Mouse (Mus musculus): ENCODE data around the gene Ubald2.
"Not testable (repeated sequence)": the region's sequence is repeated elsewhere in the genome, so short reads cannot be mapped to it uniquely, and the experiment has no call there.

The Ubald2 gene

DNA sequence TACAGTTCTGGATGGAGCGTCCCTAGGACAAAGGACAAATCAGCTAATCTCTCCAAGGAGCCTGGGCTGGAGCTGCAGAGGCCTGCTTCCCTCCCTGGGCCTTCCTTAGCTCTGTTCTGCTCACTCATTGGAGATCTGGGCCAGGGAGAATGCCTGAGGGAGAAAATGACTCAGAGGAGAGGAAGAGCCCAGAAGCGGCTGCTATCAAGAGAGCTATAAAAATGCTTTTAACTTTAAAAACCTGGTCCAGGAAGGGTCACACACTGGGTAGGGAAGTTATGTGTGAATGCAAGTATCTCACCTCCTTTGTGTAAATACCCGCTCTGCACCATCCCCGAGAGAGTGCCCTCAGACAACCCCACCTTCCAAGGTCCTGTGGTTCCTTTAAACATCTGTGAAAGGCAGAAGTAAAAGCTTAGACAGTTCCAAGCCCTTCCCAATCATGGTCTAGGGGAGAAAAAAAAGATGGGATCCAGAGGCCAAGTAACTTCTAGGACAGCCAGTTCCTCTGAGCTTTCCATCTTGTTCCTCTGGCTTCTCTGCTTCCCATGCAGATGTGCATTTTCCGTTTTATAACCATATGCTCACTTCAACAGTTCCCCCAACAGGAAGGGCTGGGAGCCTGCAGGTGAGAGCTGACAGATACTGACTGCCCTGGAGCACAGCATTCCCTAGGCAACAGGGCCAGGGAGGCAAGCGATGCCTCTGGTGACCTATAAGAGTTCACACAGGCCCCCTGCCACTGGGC, 17.5 kb upstream of the Ubald2 start:
- no peak for DNase-seq

DNA sequence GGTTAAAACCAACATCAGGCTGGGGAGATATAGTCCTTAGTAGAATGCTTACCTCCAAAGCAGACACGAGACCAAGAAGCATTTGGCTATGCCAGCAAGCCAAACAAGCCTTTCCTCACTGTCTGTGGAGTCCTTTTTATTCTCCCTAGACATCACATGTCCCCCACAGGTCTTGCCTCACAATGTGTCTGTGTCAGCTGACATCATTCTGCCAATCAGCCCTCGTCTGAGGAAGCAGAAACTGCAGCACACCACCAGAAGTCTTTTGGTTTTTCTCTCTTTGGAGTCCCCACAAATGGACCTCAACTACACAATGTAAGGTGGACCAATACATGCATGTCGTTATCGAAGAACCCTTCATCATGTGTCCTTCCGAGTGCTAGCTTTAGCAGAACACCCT, 16.8 kb upstream of the Ubald2 start:
- no peak for DNase-seq

DNA sequence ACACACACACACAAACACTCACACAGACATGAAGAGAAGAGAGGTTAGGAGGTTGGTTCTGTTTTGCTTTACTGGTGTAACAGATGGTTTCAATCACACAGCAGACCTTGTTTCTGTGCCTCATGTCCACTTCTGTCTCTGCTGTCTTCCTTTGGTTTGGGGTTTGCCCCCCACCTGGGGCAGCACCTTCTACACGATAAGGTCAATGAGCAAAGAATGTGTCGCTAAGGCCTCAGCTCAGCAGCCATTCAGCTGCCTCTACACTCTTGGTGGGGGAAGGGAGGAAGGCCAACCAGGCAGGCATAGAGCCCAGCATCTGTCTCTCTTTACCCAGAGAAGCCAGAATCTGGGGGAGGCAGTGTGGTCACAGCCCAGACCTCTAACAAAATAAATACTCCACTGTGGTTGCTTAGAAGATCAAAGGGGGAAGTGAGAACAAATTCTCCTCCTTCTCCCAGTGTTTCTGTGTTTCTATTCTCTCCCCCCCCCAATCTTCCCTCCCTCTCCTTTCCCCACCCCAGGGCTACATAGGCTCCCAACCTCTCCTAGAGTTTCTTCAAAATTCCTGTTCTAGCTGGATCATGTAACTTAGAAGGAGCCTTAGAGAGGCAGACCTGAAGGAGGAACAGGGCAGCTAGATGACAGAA, 15.6 kb upstream of the Ubald2 start:
- DNase-seq: peak; percentile 60 to 66

DNA sequence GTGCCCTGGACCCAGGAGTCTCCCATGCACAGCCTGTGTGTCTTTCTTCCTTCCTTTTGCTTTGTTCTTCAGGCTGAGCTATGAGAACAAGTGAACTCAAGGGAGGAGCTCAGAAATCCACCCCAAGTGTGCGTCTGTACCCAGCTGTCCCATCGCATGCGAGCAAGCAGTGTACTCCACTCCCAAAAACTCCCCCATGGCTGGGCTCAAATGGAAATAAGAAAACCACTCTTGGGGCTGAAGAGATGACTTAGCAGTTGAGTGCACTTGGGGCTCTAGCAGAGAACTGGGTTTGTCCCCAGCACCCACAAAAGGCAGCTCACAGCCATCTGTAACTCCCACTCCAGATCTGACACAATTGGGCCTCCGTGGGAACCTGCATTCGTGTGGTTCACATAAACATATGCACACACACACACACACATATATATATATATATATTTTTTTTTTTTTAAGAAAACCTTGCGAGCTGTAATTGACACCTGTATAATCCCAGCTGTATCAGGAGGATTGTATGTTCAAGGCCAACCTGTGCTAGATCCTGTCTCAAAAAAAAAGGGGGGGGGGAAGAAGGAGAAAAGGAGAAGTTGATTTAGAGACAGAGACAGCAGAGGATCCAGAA, 14.9 kb upstream of the Ubald2 start:
- DNase-seq: no peak

DNA sequence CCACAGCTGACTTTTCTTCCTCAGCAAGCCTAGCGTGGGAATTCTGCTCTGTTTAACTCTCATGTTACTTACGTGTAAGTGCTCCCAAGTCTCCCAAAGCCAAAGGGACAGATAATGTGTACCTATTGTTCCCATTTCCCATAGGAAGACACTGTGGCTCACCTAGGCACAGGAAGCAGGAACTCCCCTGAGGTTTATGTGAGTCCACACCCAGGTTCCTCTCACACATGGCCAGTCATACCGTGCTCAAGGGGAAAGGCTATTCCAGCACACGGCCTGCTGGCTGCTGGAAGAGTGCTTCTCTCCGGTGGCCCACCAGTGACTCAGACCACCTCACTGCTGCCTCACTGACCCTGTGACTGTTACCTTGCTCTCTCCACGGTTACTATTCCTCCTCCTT, 12.8 kb upstream of the Ubald2 start:
- DNase-seq: no peak

DNA sequence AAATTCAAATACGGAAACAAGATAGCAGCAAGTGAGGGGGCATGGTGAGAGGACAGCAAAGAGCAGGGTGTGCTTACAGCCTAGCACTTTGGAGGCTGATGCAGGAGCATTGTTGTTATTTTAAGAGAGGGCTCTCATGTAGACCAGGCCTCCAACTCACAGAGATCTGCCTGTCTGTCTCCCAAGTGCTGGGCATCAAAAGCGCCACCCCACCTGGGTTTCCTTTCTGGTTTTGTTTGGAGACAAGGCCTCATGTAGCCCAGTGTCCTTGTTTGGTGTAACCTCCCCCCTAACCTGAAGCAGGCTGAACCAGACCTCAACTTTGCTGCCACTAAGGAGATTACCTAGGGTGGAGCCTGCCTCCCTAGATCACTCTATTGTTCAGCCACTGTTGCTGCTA, 11.3 kb upstream of the Ubald2 start:
- no peak for DNase-seq

DNA sequence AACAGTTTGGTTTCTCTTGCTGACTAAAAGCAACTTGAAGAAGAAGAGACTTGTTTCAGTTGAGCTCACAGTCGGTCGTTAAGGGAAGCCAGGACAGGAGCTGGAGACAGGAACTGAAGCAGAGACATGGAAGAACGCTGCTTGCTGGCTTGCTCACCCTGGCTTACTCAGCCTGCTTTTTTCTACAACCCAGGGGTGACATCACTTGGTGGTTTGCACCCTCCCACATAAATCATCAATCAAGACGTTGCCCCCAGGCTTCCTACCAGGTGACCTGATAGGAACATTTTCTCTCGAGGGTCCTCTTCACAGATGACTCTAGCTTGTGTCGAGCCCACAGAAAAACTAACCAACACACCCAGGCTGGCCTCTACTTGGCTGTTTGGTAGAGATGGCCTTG, 10.7 kb upstream of the Ubald2 start:
- no peak for DNase-seq

DNA sequence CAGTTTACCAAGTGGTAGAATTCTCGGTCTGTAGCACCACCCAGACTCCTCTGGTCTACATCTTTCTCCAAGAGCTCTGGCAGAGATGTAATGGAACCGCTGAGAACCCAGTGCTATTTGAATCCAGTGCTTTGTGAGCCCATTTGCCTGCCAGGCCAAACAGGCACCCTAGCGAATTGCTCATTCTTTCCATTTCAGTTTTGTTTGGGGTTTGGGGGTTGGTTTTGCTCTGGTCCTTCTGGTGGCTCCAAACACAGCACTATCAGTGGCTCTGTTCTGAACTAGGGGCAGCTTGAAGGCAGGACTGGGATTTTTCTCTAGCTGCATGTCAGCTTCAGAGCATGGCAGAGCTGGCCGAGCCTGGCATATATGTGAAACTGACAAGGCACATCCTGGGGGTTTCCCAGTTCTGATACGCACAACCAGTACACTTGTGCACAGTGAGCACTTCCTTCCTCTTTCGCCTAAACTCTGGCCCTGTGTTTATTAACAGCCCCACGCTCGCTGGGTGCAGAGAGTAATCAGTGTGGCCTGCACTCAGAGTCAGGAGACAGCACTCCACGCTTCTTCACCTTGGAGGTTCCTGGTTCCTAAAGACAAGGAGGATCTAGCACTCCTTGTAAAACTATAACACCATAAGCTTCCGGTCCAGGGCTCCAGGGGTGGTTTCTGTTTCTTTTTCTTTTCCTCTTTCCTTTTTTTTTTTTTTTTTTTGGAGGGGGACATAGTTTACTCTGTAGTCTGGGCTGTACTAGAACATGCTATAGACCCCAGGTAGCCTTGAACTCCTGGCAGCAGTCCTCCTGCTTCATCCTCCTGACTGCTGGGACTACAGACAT, 9.9 kb upstream of the Ubald2 start:
- peak; percentile 68 to 73 for DNase-seq

DNA sequence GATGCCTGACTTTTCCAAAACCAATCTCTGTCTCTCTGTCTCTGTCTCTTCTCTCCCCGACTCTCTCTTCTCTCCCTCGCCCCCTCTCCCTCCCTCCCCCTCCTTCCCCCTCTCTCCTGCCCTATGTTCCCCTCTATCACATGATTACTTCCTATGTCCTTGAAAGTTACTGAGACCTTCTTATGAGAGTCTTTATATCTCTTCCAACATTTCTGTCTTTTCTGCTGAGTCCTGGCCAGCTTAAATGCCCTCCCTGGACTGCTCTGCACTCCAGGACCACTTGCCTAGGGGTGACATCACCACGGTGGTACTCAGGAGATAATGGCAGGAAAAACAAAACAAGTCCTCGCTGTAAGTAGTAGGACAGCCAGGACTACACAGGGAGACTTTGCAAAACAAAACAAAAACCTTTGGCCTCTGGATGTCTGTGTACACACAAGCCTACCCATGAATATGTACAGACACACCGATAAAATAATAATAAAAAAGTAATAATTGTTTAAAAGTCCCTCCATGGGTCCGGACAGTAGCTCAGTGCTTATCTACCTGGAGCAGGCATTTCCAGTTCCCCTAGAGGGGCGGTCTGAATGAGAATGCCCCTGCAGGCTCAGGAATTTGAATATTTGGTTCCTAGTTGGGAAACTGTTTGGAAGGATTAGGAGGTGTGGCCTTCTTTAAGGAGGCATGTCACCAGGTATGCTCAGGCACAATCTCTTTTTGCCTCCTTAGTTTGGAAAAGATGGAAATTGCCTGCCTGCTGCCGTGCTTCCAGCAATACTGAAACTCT, 9.1 kb upstream of the Ubald2 start:
- no peak for DNase-seq

DNA sequence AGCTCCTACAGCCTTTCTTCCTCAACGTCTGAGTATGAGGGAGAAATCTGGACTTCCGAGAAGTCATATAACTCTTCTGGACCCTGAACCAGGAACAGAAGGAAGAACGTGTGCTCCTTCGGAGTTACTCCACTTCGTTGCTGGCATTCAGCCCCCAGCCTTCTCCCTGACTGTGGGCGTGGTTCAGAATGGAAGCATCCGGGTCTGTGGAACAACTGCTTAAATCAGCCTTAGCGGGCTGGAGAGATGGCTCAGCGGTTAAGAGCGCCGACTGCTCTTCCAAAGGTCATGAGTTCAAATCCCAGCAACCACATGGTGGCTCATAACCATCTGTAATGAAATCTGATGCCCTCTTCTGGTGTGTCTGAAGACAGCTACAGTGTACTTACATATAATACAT, 7.6 kb upstream of the Ubald2 start:
- DNase-seq: not testable (repeated sequence)

DNA sequence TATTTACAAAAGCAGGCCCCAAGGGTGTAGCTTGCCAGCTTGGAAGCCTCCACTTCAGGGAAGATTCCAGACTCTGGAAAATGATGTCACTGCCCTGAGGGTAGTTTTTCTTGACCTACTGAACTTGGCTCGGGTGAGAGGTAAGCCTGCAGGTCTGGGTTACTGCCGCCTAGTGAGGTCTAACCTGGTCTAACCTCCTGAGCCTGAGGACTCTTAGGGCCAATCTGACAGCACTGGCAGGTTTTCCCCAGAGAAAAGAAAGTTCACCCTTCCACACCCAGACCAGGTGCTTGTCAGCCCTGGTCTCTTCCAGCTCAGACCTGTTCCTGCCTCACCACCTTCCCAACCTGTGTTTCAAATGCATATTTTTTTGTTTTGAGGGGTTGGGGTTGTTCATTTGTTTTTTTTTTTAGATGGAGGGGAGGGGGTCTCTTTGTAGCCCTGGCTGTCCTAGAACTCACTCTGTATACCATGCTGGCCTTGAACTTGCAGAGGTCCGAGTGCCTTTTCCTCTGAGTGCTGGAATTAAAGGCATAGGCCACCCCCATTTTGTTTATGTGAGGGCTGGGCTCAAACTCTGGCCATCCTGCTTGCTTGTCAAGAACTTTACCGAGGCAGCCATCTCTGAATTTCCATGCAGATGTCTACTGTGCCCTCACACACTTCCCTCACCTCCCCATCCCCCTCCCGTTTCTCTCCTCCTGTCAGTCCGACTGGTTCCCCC, 6.9 kb upstream of the Ubald2 start:
- no peak for DNase-seq

DNA sequence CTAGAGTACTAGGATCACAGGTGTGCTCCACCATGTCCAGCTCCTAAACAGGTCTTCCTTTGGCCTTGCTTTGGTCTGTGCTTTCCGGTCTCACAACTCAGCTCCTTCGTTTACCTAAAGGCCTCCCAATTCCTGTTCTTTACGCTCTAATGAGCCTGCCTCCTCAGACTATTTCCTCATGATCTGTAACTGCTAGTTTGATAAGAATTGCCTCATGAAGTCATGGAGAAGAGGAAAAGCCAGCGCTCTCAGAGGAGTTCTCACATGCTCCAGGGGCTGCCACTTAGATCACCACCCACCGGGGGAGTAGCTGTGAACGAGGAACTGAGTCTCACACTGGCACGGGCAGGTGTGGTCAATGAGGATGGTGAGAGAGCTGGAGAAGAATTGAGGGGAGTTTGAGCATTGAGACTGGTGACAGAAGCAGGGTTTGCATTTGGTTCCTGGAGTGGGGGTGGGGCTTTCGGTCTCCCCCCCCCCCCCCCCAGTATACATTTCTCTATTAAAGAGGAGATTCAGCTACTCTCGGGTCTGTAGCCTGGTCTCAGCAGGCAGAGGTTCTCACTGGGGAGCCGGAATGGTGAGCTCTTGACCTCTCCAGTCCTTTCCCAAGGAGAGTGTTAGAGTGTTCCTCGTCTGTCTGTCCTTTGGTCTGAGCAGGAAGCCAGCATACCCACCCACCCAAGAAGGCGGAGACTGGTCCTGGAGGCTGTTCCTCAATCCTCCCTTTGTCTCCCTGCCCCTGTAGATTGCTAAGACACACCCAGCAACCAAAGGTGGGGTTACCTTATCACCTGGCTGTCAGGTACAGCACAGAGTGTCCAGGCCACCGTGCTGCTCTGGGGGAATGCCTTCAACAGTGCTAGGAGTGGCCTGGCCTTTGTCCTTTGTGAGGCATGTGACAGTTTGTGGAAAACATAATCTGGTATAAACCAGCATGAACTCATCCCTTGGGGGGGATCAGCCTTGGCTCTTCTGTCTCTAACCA, 4.7 kb upstream of the Ubald2 start:
- DNase-seq: no peak

DNA sequence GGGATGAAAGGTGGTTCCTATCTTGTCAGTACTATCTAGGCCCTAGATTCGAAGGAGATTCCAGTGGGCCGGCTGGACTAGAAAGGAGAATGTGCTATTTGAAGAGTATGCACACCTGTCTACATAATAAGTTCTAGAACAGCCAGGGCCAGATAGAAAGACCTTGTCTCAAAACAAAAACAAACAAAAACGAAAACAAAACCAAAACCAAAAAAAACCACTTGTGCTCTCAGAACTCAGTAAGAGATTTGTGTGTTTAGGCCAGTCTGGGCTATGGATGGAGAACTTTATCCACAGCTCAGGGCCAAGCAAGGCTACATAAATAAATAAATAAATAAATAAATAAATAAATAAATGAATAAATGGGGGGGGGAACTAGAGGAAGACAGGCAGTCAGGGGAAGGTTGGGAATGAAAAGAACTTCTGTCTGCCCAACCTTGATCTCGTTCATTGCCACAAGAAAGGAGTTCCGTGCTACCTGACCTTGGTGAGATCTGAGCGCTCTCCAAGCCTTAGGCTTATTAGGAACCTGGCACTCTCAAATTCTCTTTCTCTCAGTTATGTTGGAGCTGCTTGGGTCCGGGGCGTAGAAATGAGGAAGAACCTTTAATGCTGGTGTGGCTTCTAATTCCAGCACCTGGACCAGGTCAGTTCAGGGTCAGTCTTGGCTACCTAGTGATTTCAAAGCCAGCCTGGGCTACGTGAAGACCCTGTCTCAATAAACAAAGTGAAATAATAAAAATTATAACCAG, 3.9 kb upstream of the Ubald2 start:
- DNase-seq: no peak

DNA sequence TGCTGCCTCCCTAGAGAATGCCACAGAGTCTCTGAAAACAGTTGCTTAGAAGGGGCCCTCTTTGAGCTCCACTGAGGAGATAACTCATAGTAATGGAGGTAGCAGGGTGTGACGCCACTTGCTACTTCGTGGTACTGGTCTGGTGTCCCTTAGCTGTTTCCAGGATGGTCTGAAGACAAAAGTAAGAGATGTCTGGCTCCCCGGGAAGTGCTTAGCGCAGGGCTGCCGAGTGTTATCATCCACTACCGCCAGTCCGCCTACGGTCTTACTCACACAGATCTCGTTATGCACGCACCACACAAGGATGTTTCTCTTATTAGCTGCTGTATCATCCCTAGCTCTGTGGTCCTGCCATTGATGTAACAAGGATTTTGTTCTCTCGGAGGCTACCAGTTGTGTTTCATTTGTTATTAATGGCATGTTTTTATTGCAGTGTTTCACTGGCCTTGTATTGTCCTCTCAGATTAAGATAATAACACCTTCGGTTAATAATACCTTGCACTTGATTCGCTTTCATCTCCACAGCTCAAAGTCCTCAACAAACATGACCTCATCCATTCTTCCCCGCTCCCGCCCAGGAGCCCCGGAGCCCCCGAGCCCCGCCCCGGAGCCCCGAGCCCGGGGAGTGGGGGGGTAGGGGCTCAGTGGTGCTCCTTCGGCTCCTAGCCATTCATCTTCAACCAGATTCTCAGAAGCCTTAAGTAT, 3.0 kb upstream of the Ubald2 start:
- DNase-seq: no peak

DNA sequence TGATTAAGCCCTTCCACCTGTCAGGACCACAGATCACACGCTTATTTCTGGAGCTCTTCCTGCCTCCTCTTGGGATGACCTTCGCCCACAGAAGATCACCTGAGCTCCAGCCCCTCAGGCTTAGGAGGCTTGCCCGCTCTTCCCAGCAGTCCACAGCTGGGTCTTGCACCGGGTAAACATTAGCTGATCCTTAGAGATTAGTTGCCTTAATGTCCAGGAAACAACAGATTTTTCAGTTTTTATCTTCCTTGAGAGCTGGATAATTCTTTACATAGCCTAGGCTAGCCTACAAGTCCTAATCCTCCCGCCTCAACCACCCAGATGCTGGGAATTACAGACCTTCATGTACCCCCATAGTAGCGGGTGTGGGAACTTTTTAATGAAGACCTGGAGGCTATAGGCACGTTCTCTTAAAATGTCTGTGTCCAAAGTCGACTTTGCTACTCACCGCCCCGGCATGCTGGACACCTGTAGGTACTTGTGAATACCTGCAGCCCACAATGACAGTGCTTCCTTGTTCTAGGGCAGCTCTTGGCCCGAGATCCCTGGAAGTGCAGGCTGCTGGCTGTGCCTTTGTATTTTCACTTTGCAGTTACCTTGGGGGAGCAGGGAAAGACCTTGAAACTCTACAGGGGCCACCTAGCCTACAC, 2.3 kb upstream of the Ubald2 start:
- DNase-seq: no peak

DNA sequence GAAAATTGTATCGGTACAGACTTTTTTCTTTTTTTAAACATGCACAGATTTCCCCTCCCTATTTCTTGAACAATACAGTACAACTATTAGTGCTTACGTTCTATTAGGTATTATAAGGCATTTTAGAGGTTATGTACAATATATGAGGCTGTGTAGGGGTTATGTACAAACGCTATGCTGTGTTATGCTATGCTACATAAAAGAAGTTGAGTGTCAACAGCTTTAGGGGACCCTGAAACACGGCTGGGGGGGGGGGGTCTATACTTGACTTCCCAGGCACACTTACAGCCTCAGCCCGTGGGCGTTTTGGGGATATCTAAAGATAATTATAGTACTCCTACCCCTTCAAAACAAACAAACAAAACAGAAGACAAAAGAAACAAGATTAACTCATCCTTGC, 1.8 kb upstream of the Ubald2 start:
- no peak for DNase-seq

DNA sequence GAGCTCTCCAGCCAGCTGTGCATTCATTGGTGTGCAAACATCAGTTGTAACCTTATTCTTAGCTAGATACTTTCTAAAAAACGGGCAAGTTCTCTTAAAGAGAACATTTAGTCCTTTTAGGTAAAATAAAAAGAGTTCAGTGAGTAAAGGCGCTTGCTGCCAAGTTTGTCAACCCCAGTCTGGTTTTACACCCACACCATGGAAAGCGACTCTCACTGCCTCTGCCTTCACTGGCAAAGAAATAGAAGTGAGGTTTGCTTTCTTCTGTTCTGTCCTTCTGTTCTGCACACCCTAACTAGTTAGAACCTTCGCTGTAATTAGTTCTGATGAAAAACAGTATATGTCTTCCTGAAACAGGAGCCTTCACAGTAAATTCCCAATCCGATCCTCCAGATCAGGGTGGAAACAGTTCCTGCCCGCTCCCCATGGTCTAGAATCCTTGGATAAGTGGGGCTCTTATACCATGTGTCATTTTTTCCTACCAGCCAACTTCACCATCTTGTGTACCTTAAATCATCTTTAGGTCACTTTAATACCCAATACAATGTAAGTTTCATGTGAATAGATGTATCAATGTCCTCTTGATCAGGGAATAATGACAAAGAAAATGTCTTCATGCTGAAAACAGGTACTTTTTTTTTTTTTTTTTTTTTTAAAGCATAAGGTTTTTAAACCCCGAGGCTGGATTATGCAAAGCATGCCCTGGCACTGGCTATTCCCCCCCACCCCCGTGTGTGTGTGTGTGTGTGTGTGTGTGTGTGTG, 1.1 kb upstream of the Ubald2 start:
- DNase-seq: no peak
